Mouse (Mus musculus) kidney, adult 2 months (tissue): Measurements from ENCODE around the gene 1700017B05Rik.
"Not testable (repeated sequence)": the region's sequence is repeated elsewhere in the genome, so short reads cannot be mapped to it uniquely, and the experiment has no call there.

Experiments
- CTCF ChIP-seq: fragments of 200-500 bp; conservative IDR thresholded peaks from 2 replicates; pipeline ENCODE4 v1.5.1; 2011; ENCODE audit warnings: low read depth, mild to moderate bottlenecking, control low read depth, low read length, moderate library complexity, mixed read lengths; ENCODE audit not compliant: insufficient read depth, insufficient read length
- POLR2A ChIP-seq: fragments of 200-500 bp; IDR thresholded peaks from one replicate; pipeline ENCODE4 v1.6.1; 2011; ENCODE audit warnings: low read depth, low read length, control low read depth

DNA sequence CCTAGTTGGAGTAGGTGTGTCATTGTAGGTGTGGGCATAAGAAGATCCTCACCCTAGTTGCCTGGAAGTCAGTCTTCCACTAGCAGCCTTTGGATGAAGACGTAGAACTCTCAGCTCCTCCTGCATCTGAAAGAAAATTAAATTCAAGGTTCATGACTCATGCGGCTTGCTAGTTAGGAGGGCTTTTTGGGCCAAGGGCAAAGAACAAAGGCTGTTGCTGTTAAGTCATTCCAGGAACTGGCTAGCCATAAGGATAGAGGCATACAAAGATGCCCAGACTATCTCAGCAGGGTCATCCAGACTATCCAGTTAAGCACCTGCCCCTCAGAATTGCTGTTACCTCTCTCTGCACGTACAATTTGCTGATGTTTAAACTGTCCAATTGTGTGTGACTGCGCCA is 42.3 kb upstream of the 1700017B05Rik start:
- TF ChIP-seq CTCF, POLR2A: not testable (repeated sequence)
